Mouse (Mus musculus) limb, embryonic 13.5 days (tissue): ENCODE measurements around the gene Eps8l1. TPM values are rescaled to one million over a fixed set of nuclear protein-coding genes. Genes with fewer than 3 reads are reported as not detected.

Source experiments
- ATAC-seq: fragments of 200-750 bp; cut with Nextera tagmentation; 2 replicates; pipeline ENCODE4 v1.8.0; 2017; ENCODE audit warnings: low read depth, moderate number of reproducible peaks, moderate TSS enrichment; ENCODE audit not compliant: low FRiP score
- H3K27ac ChIP-seq: fragments of 300-500 bp; sonication (generic); 2 replicates; pipeline ENCODE4 v1.5.1; 2015; ENCODE audit warnings: inconsistent platforms, mild to moderate bottlenecking, moderate library complexity
- H3K27me3 ChIP-seq: fragments of 300-500 bp; sonication (generic); 2 replicates; pipeline ENCODE4 v1.6.1; 2015; ENCODE audit warnings: mild to moderate bottlenecking, inconsistent platforms
- H3K36me3 ChIP-seq: fragments of 300-500 bp; sonication (generic); 2 replicates; pipeline ENCODE4 v1.6.1; 2015; ENCODE audit warnings: inconsistent platforms, mild to moderate bottlenecking, moderate library complexity
- H3K4me1 ChIP-seq: fragments of 300-500 bp; sonication (generic); 2 replicates; pipeline ENCODE4 v1.6.1; 2015; ENCODE audit warnings: inconsistent platforms
- H3K4me2 ChIP-seq: fragments of 300-500 bp; sonication (generic); replicated peaks from 2 replicates; pipeline ENCODE4 v1.6.1; 2015; ENCODE audit warnings: inconsistent platforms, mild to moderate bottlenecking, moderate library complexity
- H3K4me3 ChIP-seq: fragments of 300-500 bp; sonication (generic); 2 replicates; pipeline ENCODE4 v1.5.1; 2015; ENCODE audit warnings: moderate library complexity, mild to moderate bottlenecking, inconsistent platforms
- H3K9ac ChIP-seq: fragments of 300-500 bp; sonication (generic); 2 replicates; pipeline ENCODE4 v1.6.1; 2015; ENCODE audit warnings: mild to moderate bottlenecking, inconsistent platforms
- H3K9me3 ChIP-seq: fragments of 300-500 bp; sonication (generic); 2 replicates; pipeline ENCODE4 v1.6.1; 2016; ENCODE audit warnings: inconsistent platforms
- WGBS: fragments of 180-500 bp; shearing (Covaris S2); methylation state at CpG from one replicate; pipeline ENCODE4 v1.1.7; 2015; 5-methylcytosine and 5-hydroxymethylcytosine counted together
- microRNA-seq: library from miRNA; unstranded; fragments of <30 nt; microRNA quantifications from one replicate; pipeline ENCODE4, GENCODE M21; 2016
- polyA plus RNA-seq: library from polyadenylated mRNA; unstranded; fragments of >200 nt; fragmentation: Nextera tagmentation; extraction: Ambion mirVana; gene quantifications from 2 replicates; pipeline ENCODE4 v1.2.1, GENCODE M21; 2015

Gene Eps8l1
- polyA plus RNA-seq, 1 experiment from 2014 or later = 6.3 TPM

GRCm38 (mm10) chr7:4527302-4527689, 66.8 kb downstream of the Eps8l1 start:
- no peak for ATAC-seq
- Histone ChIP-seq H3K9ac (no peak overlapping the region), H3K36me3 (no peaks in the 10 kb centered on the region), H3K4me3 (peak overlapping the region; percentile 38), H3K9me3 (no peaks in the 10 kb centered on the region), H3K4me2 (peak overlapping the region; percentile 63), H3K4me1 (peaks cover 27% of the 10 kb centered on the region), H3K27ac (no peak overlapping the region), H3K27me3 (0 out of 2 replicates have a peak, but pooled peaks cover under 1% of the 10 kb centered on the region)
- WGBS = 50% methylated on average over 18 of the region's 18 CpGs

Small RNAs within 50 kb of the gene (microRNA-seq; reads per million reads assigned to microRNA genes)
- not detected for gene Gm24605

Other genes with a start within 250 kb of the Eps8l1 start
- gene Lilra5, start 222.9 kb upstream of the Eps8l1 start, polyA plus RNA-seq = 0.06 and 0.09 TPM in 2 replicates
- gene Ncr1, start 123.0 kb upstream of the Eps8l1 start, polyA plus RNA-seq = not detected in 2 replicates
- gene Gp6, start 62.9 kb upstream of the Eps8l1 start, polyA plus RNA-seq = 0.09 and 0.33 TPM in 2 replicates
- 29.2 and 32.1 TPM in 2 replicates for gene Rdh13, start 15.0 kb upstream of the Eps8l1 start, polyA plus RNA-seq
- gene Ppp1r12c, start 41.0 kb downstream of the Eps8l1 start, polyA plus RNA-seq = 43.8 and 50.2 TPM in 2 replicates
- 298 and 309 TPM in 2 replicates for gene Tnnt1, start 55.7 kb downstream of the Eps8l1 start, polyA plus RNA-seq
- 4.9 and 5.5 TPM in 2 replicates for gene Tnni3, start 63.6 kb downstream of the Eps8l1 start, polyA plus RNA-seq
- 3.0 and 3.3 TPM in 2 replicates for gene Dnaaf3, start 71.8 kb downstream of the Eps8l1 start, polyA plus RNA-seq
- gene Syt5, start 86.9 kb downstream of the Eps8l1 start, polyA plus RNA-seq = 5.5 and 6.0 TPM in 2 replicates
- not detected in 2 replicates for gene Ptprh, start 143.4 kb downstream of the Eps8l1 start, polyA plus RNA-seq
- gene Tmem86b, start 170.7 kb downstream of the Eps8l1 start, polyA plus RNA-seq = 1.2 and 1.3 TPM in 2 replicates
- 9.0 and 9.9 TPM in 2 replicates for gene Ppp6r1, start 198.3 kb downstream of the Eps8l1 start, polyA plus RNA-seq
- 93.6 and 95.4 TPM in 2 replicates for gene Hspbp1, start 224.4 kb downstream of the Eps8l1 start, polyA plus RNA-seq
- gene Brsk1, start 229.9 kb downstream of the Eps8l1 start, polyA plus RNA-seq = 2.2 and 2.3 TPM in 2 replicates